Mouse (Mus musculus) MEL (cell line): ENCODE measurements around the gene Glipr2. TPM values are rescaled to one million over a fixed set of nuclear protein-coding genes. Genes with fewer than 3 reads are reported as not detected.

Source experiments
- DNase-seq: peaks from one replicate; pipeline ENCODE4 v3.0.0; 2011; ENCODE audit warnings: low read depth, low spot score
- H3K27ac ChIP-seq: 2 replicates; pipeline ENCODE4 v1.5.1; 2012; ENCODE audit warnings: low read depth, mild to moderate bottlenecking, control low read depth, low read length, moderate library complexity; ENCODE audit not compliant: control insufficient read depth
- H3K27me3 ChIP-seq, 2 experiments: fragments of 150-350 bp in 1 of 2; sonication (generic) in 1 of 2; 2 replicates each; pipeline ENCODE4 v1.6.1; 2012; ENCODE audit warnings: low read length in 2 of 2, mild to moderate bottlenecking in 2 of 2, improper control_type of control experiment in 1 of 2, moderate library complexity in 1 of 2; ENCODE audit not compliant: insufficient read depth in 2 of 2, control insufficient read depth in 1 of 2
- H3K36me3 ChIP-seq, 2 experiments: 2 replicates each; pipeline ENCODE4 v1.6.1; 2012 to 2014; ENCODE audit warnings: low read length in 2 of 2, improper control_type of control experiment in 1 of 2, inconsistent platforms in 1 of 2, mild to moderate bottlenecking in 1 of 2; ENCODE audit not compliant: insufficient read depth in 2 of 2, control insufficient read depth in 1 of 2
- H3K4me1 ChIP-seq, 2 experiments: fragments of 150-350 bp in 1 of 2; sonication (generic) in 1 of 2; 2 replicates each; pipeline ENCODE4 v1.6.1; 2012; ENCODE audit warnings: low read length in 2 of 2, improper control_type of control experiment in 1 of 2, mild to moderate bottlenecking in 1 of 2; ENCODE audit not compliant: insufficient read depth in 2 of 2, control insufficient read depth in 1 of 2
- H3K4me3 ChIP-seq, 2 experiments: fragments of 150-350 bp in 1 of 2; sonication (generic) in 1 of 2; 2 replicates each; pipeline ENCODE4 v1.5.1; 2012; ENCODE audit warnings: low read depth in 2 of 2, low read length in 2 of 2, mild to moderate bottlenecking in 2 of 2, moderate library complexity in 2 of 2, control low read depth in 1 of 2, improper control_type of control experiment in 1 of 2; ENCODE audit not compliant: control insufficient read depth in 1 of 2, insufficient read depth in 1 of 2
- H3K79me2 ChIP-seq: 2 replicates; pipeline ENCODE4 v1.6.1; 2012; ENCODE audit warnings: mild to moderate bottlenecking, low read length, moderate library complexity; ENCODE audit not compliant: control insufficient read depth, poor library complexity, insufficient read depth
- H3K9ac ChIP-seq: 2 replicates; pipeline ENCODE4 v1.6.1; 2012; ENCODE audit warnings: low read depth, mild to moderate bottlenecking, control low read depth, low read length, moderate library complexity; ENCODE audit not compliant: control insufficient read depth, poor library complexity, severe bottlenecking
- H3K9me3 ChIP-seq: fragments of 150-350 bp; sonication (generic); replicated peaks from 2 replicates; pipeline ENCODE4 v1.6.1; 2012; ENCODE audit warnings: mild to moderate bottlenecking, low read length, improper control_type of control experiment, moderate library complexity; ENCODE audit not compliant: insufficient read depth
- BHLHE40 ChIP-seq: IDR thresholded peaks from 2 replicates; pipeline ENCODE4 v1.6.1; 2012; ENCODE audit warnings: low read depth, mild to moderate bottlenecking, inconsistent platforms, low read length, improper control_type of control experiment, borderline replicate concordance
- CHD1 ChIP-seq: IDR thresholded peaks from 2 replicates; pipeline ENCODE4 v1.6.1; 2012; ENCODE audit warnings: low read depth, mild to moderate bottlenecking, inconsistent platforms, low read length, improper control_type of control experiment
- CHD2 ChIP-seq: IDR thresholded peaks from 2 replicates; pipeline ENCODE4 v1.6.1; 2011; ENCODE audit warnings: low read length, improper control_type of control experiment
- E2F4 ChIP-seq: IDR thresholded peaks from 2 replicates; pipeline ENCODE4 v1.6.1; 2011; ENCODE audit warnings: low read depth, low read length, improper control_type of control experiment, borderline replicate concordance
- ELF1 ChIP-seq: IDR thresholded peaks from 2 replicates; pipeline ENCODE4 v1.6.1; 2014; ENCODE audit warnings: low read depth, mild to moderate bottlenecking, inconsistent platforms, low read length, improper control_type of control experiment, moderate library complexity
- EP300 ChIP-seq, 2 experiments: IDR thresholded peaks; 2 replicates each; pipeline ENCODE4 v1.6.1; 2011; ENCODE audit warnings: improper control_type of control experiment in 2 of 2, low read length in 2 of 2, low read depth in 1 of 2, mild to moderate bottlenecking in 1 of 2
- ETS1 ChIP-seq: IDR thresholded peaks from 2 replicates; pipeline ENCODE4 v1.6.1; 2012; ENCODE audit warnings: low read depth, mild to moderate bottlenecking, inconsistent platforms, low read length, improper control_type of control experiment, moderate library complexity
- GABPA ChIP-seq: IDR thresholded peaks from 2 replicates; pipeline ENCODE4 v1.6.1; 2012; ENCODE audit warnings: low read depth, mild to moderate bottlenecking, inconsistent platforms, low read length, improper control_type of control experiment, moderate library complexity
- GATA1 ChIP-seq: IDR thresholded peaks from 2 replicates; pipeline ENCODE4 v1.6.1; 2011; ENCODE audit warnings: low read depth, low read length, improper control_type of control experiment
- HCFC1 ChIP-seq: IDR thresholded peaks from 2 replicates; pipeline ENCODE4 v1.6.1; 2012; ENCODE audit warnings: low read depth, mild to moderate bottlenecking, inconsistent platforms, low read length, improper control_type of control experiment, moderate library complexity
- JUND ChIP-seq: IDR thresholded peaks from 2 replicates; pipeline ENCODE4 v1.6.1; 2011; ENCODE audit warnings: low read depth, mild to moderate bottlenecking, improper control_type of control experiment, low read length
- KAT2A ChIP-seq: conservative IDR thresholded peaks from 2 replicates; pipeline ENCODE4 v1.6.1; 2012; ENCODE audit warnings: low read depth, low read length, improper control_type of control experiment, inconsistent platforms
- MAX ChIP-seq: IDR thresholded peaks from 2 replicates; pipeline ENCODE4 v1.6.1; 2011; ENCODE audit warnings: low read length, improper control_type of control experiment
- MAZ ChIP-seq: IDR thresholded peaks from 2 replicates; pipeline ENCODE4 v1.6.1; 2012; ENCODE audit warnings: low read depth, mild to moderate bottlenecking, inconsistent platforms, low read length, improper control_type of control experiment
- MEF2A ChIP-seq: IDR thresholded peaks from 2 replicates; pipeline ENCODE4 v1.6.1; 2014; ENCODE audit warnings: low read depth, mild to moderate bottlenecking, inconsistent platforms, low read length, improper control_type of control experiment; ENCODE audit not compliant: poor library complexity, insufficient replicate concordance, severe bottlenecking; ENCODE audit errors: extremely low read depth
- MXI1 ChIP-seq: IDR thresholded peaks from 2 replicates; pipeline ENCODE4 v1.6.1; 2011; ENCODE audit warnings: mild to moderate bottlenecking, low read depth, low read length, improper control_type of control experiment
- MYC ChIP-seq: IDR thresholded peaks from 2 replicates; pipeline ENCODE4 v1.6.1; 2011; ENCODE audit warnings: low read depth, mild to moderate bottlenecking, low read length, improper control_type of control experiment, moderate library complexity
- NELFE ChIP-seq: IDR thresholded peaks from 2 replicates; pipeline ENCODE4 v1.6.1; 2011; ENCODE audit warnings: low read depth, low read length, improper control_type of control experiment
- NRF1 ChIP-seq: IDR thresholded peaks from 2 replicates; pipeline ENCODE4 v1.6.1; 2014; ENCODE audit warnings: low read depth, mild to moderate bottlenecking, inconsistent platforms, low read length, improper control_type of control experiment, moderate library complexity; ENCODE audit not compliant: poor library complexity, insufficient read depth, severe bottlenecking
- POLR2A ChIP-seq, 2 experiments: IDR thresholded peaks; 2 replicates each; pipeline ENCODE4 v1.6.1; 2011 to 2012; ENCODE audit warnings: low read length in 2 of 2, mild to moderate bottlenecking in 2 of 2, control low read depth in 1 of 2, improper control_type of control experiment in 1 of 2, low read depth in 1 of 2, moderate library complexity in 1 of 2; ENCODE audit not compliant: control insufficient read depth in 1 of 2, insufficient read depth in 1 of 2, poor library complexity in 1 of 2
- POLR2AphosphoS2 ChIP-seq: IDR thresholded peaks from 2 replicates; pipeline ENCODE4 v1.6.1; 2011; ENCODE audit warnings: low read length, improper control_type of control experiment
- POLR2AphosphoS5 ChIP-seq: IDR thresholded peaks from 2 replicates; pipeline ENCODE4 v1.6.1; 2012; ENCODE audit warnings: low read depth, borderline replicate concordance, mild to moderate bottlenecking, inconsistent platforms, low read length, moderate library complexity, mixed read lengths
- RCOR1 ChIP-seq: IDR thresholded peaks from 2 replicates; pipeline ENCODE4 v1.6.1; 2012; ENCODE audit warnings: low read depth, mild to moderate bottlenecking, inconsistent platforms, low read length, improper control_type of control experiment
- SIN3A ChIP-seq: IDR thresholded peaks from 2 replicates; pipeline ENCODE4 v1.6.1; 2012; ENCODE audit warnings: low read length, improper control_type of control experiment, inconsistent platforms
- SMC3 ChIP-seq: IDR thresholded peaks from 2 replicates; pipeline ENCODE4 v1.6.1; 2011; ENCODE audit warnings: low read depth, low read length, improper control_type of control experiment
- TBP ChIP-seq: IDR thresholded peaks from 2 replicates; pipeline ENCODE4 v1.8.0; 2011; ENCODE audit warnings: low read depth, low read length, improper control_type of control experiment
- TCF12 ChIP-seq: IDR thresholded peaks from 2 replicates; pipeline ENCODE4 v1.6.1; 2014; ENCODE audit warnings: low read depth, mild to moderate bottlenecking, inconsistent platforms, low read length, improper control_type of control experiment, moderate library complexity
- UBTF ChIP-seq: IDR thresholded peaks from 2 replicates; pipeline ENCODE4 v1.6.1; 2012; ENCODE audit warnings: low read depth, mild to moderate bottlenecking, inconsistent platforms, low read length, improper control_type of control experiment, moderate library complexity, borderline replicate concordance; ENCODE audit not compliant: insufficient read depth
- USF1 ChIP-seq: IDR thresholded peaks from 2 replicates; pipeline ENCODE4 v1.6.1; 2014; ENCODE audit warnings: low read depth, mild to moderate bottlenecking, inconsistent platforms, low read length, improper control_type of control experiment, moderate library complexity
- USF2 ChIP-seq, 2 experiments: IDR thresholded peaks; 2 replicates each; pipeline ENCODE4 v1.6.1; 2011 to 2012; ENCODE audit warnings: improper control_type of control experiment in 2 of 2, low read length in 2 of 2, borderline replicate concordance in 1 of 2, inconsistent platforms in 1 of 2, low read depth in 1 of 2, mild to moderate bottlenecking in 1 of 2; ENCODE audit not compliant: insufficient read depth in 1 of 2
- ZC3H11A ChIP-seq: IDR thresholded peaks from 2 replicates; pipeline ENCODE4 v1.6.1; 2012; ENCODE audit warnings: low read depth, mild to moderate bottlenecking, inconsistent platforms, low read length, improper control_type of control experiment
- ZKSCAN1 ChIP-seq: IDR thresholded peaks from 2 replicates; pipeline ENCODE4 v1.6.1; 2012; ENCODE audit warnings: low read depth, mild to moderate bottlenecking, inconsistent platforms, low read length, improper control_type of control experiment, moderate library complexity
- ZMIZ1 ChIP-seq: IDR thresholded peaks from 2 replicates; pipeline ENCODE4 v1.6.1; 2012; ENCODE audit warnings: low read depth, mild to moderate bottlenecking, inconsistent platforms, low read length, improper control_type of control experiment, moderate library complexity
- ZNF384 ChIP-seq: IDR thresholded peaks from 2 replicates; pipeline ENCODE4 v1.6.1; 2012; ENCODE audit warnings: low read depth, mild to moderate bottlenecking, inconsistent platforms, low read length, improper control_type of control experiment
- polyA plus RNA-seq, 2 experiments: library from polyadenylated mRNA; stranded (reverse) in 1 of 2; unstranded in 1 of 2; fragments of >175 nt in 1 of 2; fragments of >200 nt in 1 of 2; gene quantifications; 2 replicates each; pipeline versions ENCODE4 v1.2.1 to v1.2.4; 2012; ENCODE audit warnings: low replicate concordance in 2 of 2, low read depth in 1 of 2; ENCODE audit not compliant: insufficient read length in 2 of 2, insufficient read depth in 1 of 2, missing spikeins in 1 of 2
- total RNA-seq: library from RNA; depleted of rRNA; stranded (reverse); fragments of 300-350 nt; gene quantifications from 2 replicates; pipeline ENCODE4 v1.2.3, GENCODE M21; 2012

Gene Glipr2
- total and polyA plus RNA-seq, 3 experiments = 22.8 to 25.0 TPM; not detected in 1

- H3K4me1 ChIP-seq = peaks cover 2 to 34% of the 10 kb centered on the region in 2 experiments; a peak in 3 of 4 replicates
- H3K36me3 ChIP-seq = peaks cover 7 to 30% of the 10 kb centered on the region in 2 experiments
- peak overlapping the region; percentile 83 to 93 for H3K4me3 ChIP-seq
- DNase-seq = peak; percentile 98
- peak overlapping the region; percentile 72 for H3K27ac ChIP-seq
- peaks cover 56% of the 10 kb centered on the region for H3K79me2 ChIP-seq
- H3K9me3 ChIP-seq = no peaks in the 10 kb centered on the region
- H3K9ac ChIP-seq = peak overlapping the region; percentile 94
- H3K27me3 ChIP-seq = no peaks in the 10 kb centered on the region
- TF ChIP-seq ZNF384 (no peak), MEF2A (no peak), JUND (no peak), USF2 (IDR thresholded peaks at IDR 0.05; ENCODE audit: borderline replicate concordance in 1 of 2, insufficient read depth in 1 of 2, low read depth in 1 of 2, low read length in 2 of 2) (0 out of 4 replicates have a peak, but pooled peaks of 1 of the 2 experiments have one; percentile 27), HCFC1 (peak; percentile 86), GATA1 (no peak), ELF1 (peak; percentile 77), POLR2A (IDR thresholded peaks at IDR 0.05; ENCODE audit: control insufficient read depth in 1 of 2, insufficient read depth in 1 of 2, low read depth in 1 of 2, low read length in 2 of 2, poor library complexity in 1 of 2) (peak; percentile 60 to 97), ZC3H11A (no peak), USF1 (peak; percentile 90), BHLHE40 (peak; percentile 74; the same call in 1 of the 2 replicates), ZMIZ1 (peak; percentile 94), POLR2AphosphoS5 (no peak), TBP (peak; percentile 93), TCF12 (no peak; the same call in none of the 2 replicates), MXI1 (peak; percentile 77), MYC (peak; percentile 83), SMC3 (no peak), EP300 (IDR thresholded peaks at IDR 0.05; ENCODE audit: low read depth in 1 of 2, low read length in 2 of 2) (peak in 1 of 2 experiments; percentile 28; a peak in 2 of 4 replicates), MAX (peak; percentile 70; the same call in 1 of the 2 replicates), NELFE (peak; percentile 97), SIN3A (peak; percentile 93), RCOR1 (no peak), CHD1 (peak; percentile 70), UBTF (peak; percentile 92; the same call in 1 of the 2 replicates), POLR2AphosphoS2 (peak; percentile 95), CHD2 (no peak), GABPA (no peak), E2F4 (no peak), NRF1 (no peak), KAT2A (peak; percentile 55), MAZ (0 out of 2 replicates have a peak, but pooled peaks have one; percentile 20), ETS1 (peak; percentile 76), ZKSCAN1 (no peak)
These were observed 55.5 kb downstream of the Glipr2 start for GRCm38 (mm10) chr4:44012376-44013367.
